Mouse (Mus musculus) olfactory bulb, adult 2 months (tissue): ENCODE results near the gene Lefty1.

ENCODE experiments used
- CTCF ChIP-seq: fragments of 200-500 bp; IDR thresholded peaks from 2 replicates; pipeline ENCODE4 v1.5.1; 2012; ENCODE audit warnings: low read depth, mild to moderate bottlenecking, low read length, moderate library complexity; ENCODE audit not compliant: insufficient read depth
- POLR2A ChIP-seq: fragments of 200-500 bp; IDR thresholded peaks from 2 replicates; pipeline ENCODE4 v1.6.1; 2012; ENCODE audit warnings: mild to moderate bottlenecking, low read depth, low read length, moderate library complexity; ENCODE audit not compliant: insufficient read depth

GRCm38 (mm10) chr1:180946448-180946847, 11.6 kb downstream of the Lefty1 start:
- TF ChIP-seq CTCF (no peak), POLR2A (no peak)
